Comparison of ENCODE assay signal across 11 mouse cellular contexts in genomic region chr12:72285366-72286345, GRCm38 (mm10).
DNase-seq lines count a peak whose midpoint lies in the region; ATAC-seq and TF ChIP-seq lines count a peak whose summit lies in the region.
"Had no signal": no experiment of that assay in that cellular context is flagged by ENCODE, and none has a peak within 500 bp of the region (broad histone marks: within the 10 kb centered on the region; RNA-seq: fewer than 3 reads in every experiment).

No protein-coding gene starts in this region.

- H3K9me3 ChIP-seq in intestine, embryonic 16.5 days (ENCODE audit: control insufficient read depth, low read length): no peaks in the 10 kb centered on the region
- H3K9me3 ChIP-seq: stomach, embryonic 15.5 days had no signal

- no peak for TF ChIP-seq POLR2A in lung, adult 2 months (IDR thresholded peaks at IDR 0.05; ENCODE audit: borderline replicate concordance, extremely low read depth, low read depth, low read length)

- intact Hi-C loops in left cerebral cortex, postnatal 10 days (cut with DNase I): loop anchor here (5.0 kb wide), 3 partner anchors 43 to 142 kb away; partner anchors contain the start of gene Rtn1

- WGBS in lung, adult 2 months: 59% methylated on average over 25 of the region's 25 CpGs
- 70% methylated on average over 25 of the region's 25 CpGs for WGBS in intestine, embryonic 16.5 days

- no peaks in the 10 kb centered on the region for H3K36me3 ChIP-seq in intestine, embryonic 16.5 days (ENCODE audit: control insufficient read depth, insufficient read depth, low read length)
- H3K36me3 ChIP-seq: stomach, embryonic 15.5 days had no signal

- ATAC-seq in intestine, embryonic 16.5 days: no peak

- no peak overlapping the region for H3K9ac ChIP-seq in intestine, embryonic 16.5 days (ENCODE audit: low read depth, low read length)
- H3K9ac ChIP-seq: liver, embryonic 14.5 days; stomach, embryonic 15.5 days had no signal

- TF ChIP-seq CTCF in lung, adult 2 months (IDR thresholded peaks at IDR 0.05; ENCODE audit: insufficient read depth, low read length): no peak

- H3K27me3 ChIP-seq in intestine, embryonic 16.5 days (replicated peaks; ENCODE audit: control insufficient read depth, insufficient read depth, low read length): no peaks in the 10 kb centered on the region
- H3K27me3 ChIP-seq: stomach, embryonic 15.5 days had no signal

- H3K4me2 ChIP-seq in intestine, embryonic 16.5 days (ENCODE audit: low read depth, low read length): no peak overlapping the region
- H3K4me2 ChIP-seq: stomach, embryonic 15.5 days had no signal

- H3K4me3 ChIP-seq in lung, adult 2 months (replicated peaks; ENCODE audit: extremely low read depth, low read depth, low read length): no peak overlapping the region
- H3K4me3 ChIP-seq in intestine, embryonic 16.5 days (ENCODE audit: low read length): no peak overlapping the region
- H3K4me3 ChIP-seq: erythroblast, embryonic 14.5 days; stomach, embryonic 15.5 days had no signal

- DNase-seq in lung, adult 18-20 months: peak; percentile 6 to 14
- no peak for DNase-seq in lung, adult 2 months
- DNase-seq in frontal cortex, postnatal 36 days (ENCODE audit: low spot score in 2 of 2): peak; percentile 74 to 87
- DNase-seq in left cerebral cortex, postnatal 10 days (ENCODE audit: extremely low spot score in 1 of 2, low spot score in 2 of 2): peak; percentile 65 to 74
- peak; percentile 76 for DNase-seq in right cerebral cortex, postnatal 25 days
- no peak for DNase-seq in adrenal gland, postnatal 10 days
- DNase-seq in adrenal gland, adult 8-10 months: no peak

- no peaks in the 10 kb centered on the region for H3K4me1 ChIP-seq in lung, adult 2 months (ENCODE audit: control insufficient read depth, insufficient read depth, low read length)
- H3K4me1 ChIP-seq in intestine, embryonic 16.5 days (ENCODE audit: control insufficient read depth, insufficient read depth, low read length): no peaks in the 10 kb centered on the region
- H3K4me1 ChIP-seq: stomach, embryonic 15.5 days had no signal

- H3K27ac ChIP-seq in intestine, embryonic 16.5 days (ENCODE audit: low read length): no peak overlapping the region
- H3K27ac ChIP-seq: liver, embryonic 14.5 days; stomach, embryonic 15.5 days had no signal

Comparison
In these comparisons a context has a peak if more than half of its experiments do, and no peak if none do; other contexts are left out.
1. DNase-seq: peak in lung, adult 18-20 months (2 of 2), frontal cortex, postnatal 36 days (2 of 2), left cerebral cortex, postnatal 10 days (2 of 2) and right cerebral cortex, postnatal 25 days (single experiment); none in lung, adult 2 months (single experiment), adrenal gland, postnatal 10 days (single experiment) and adrenal gland, adult 8-10 months (single experiment).